Comparison of ENCODE assay signal across 12 mouse cellular contexts in the genomic region with DNA sequence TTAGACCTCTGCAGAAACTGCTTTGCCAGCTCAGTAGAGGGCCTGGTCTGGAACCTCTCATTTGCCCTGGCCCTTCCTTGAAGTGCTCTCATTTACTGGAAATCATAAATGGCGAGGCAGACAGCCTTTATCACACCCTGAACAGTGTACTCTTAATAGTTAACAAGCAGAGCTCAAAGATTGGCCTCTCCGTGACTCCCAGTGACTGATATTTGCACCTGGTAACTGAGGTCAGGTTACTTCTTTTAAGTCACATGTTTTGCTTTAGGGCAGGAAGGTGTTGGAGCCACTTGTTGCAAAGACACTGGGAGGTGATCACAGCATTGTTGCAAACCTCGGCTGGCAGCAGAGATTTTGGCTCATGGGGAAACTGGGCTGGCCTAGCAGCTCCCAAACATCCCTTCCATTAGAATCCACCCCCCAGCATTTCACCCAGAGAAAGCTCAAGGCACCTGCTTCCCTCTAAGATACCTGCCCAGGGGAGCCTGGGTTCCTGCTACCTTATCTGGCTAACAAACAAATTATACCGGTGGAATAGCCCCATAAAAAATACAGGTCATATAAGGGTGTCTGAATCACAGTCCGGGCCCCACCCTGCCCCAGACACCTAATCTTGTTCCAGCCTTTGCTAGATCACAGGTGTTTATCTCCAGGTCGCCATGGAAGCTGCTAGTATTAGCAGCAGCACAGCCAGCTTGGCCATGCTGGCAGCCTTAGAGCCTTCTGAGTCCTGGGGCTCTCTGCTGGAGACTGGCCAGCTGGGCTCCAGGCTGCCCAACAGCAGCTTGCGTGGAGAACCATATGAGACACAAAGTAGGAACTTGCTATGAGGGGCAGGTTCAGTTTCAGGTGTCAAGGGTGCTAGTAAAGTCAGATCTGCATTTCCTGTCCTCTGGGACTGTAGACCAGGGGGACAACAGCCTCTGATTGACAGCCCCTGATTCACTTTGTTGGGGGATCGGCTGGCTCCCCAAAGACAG. TPM values are rescaled to one million over a fixed set of nuclear protein-coding genes. Genes with fewer than 3 reads are reported as not detected.
DNase-seq lines count a peak whose midpoint lies in the region; ATAC-seq lines count a peak whose summit lies in the region.
"Had no signal": no experiment of that assay in that cellular context is flagged by ENCODE, and none has a peak within 500 bp of the region (broad histone marks: within the 10 kb centered on the region; RNA-seq: fewer than 3 reads in every experiment).

No protein-coding gene starts in this region.

- H3K36me3 ChIP-seq in limb, embryonic 11.5 days (ENCODE audit: control insufficient read depth, insufficient read depth, low read length), result no peaks in the 10 kb centered on the region
- H3K36me3 ChIP-seq in limb, embryonic 10.5 days, result no peaks in the 10 kb centered on the region
- H3K36me3 ChIP-seq: embryonic facial prominence, embryonic 13.5 days; neural tube, embryonic 13.5 days had no signal

- DNase-seq in cerebellum, postnatal 10 days, result peak; percentile 47 to 50
- DNase-seq in limb, embryonic 11.5 days (ENCODE audit: low spot score), result peak; percentile 32
- DNase-seq in limb, embryonic 10.5 days (ENCODE audit: low spot score), result no peak
- DNase-seq in ZHBTc4 (ENCODE audit: low read depth, low spot score), result peak; percentile 38
- DNase-seq in left cerebral cortex, postnatal 14 days (ENCODE audit: low spot score in 2 of 2), result no peak
- no peak for DNase-seq in urinary bladder, postnatal 14 days (ENCODE audit: low spot score)
- DNase-seq: cerebellum, adult 11 months had no signal

- no peaks in the 10 kb centered on the region for H3K27me3 ChIP-seq in limb, embryonic 11.5 days (ENCODE audit: control insufficient read depth, insufficient read depth, low read length)
- no peaks in the 10 kb centered on the region for H3K27me3 ChIP-seq in limb, embryonic 10.5 days (ENCODE audit: low read depth, poor library complexity, severe bottlenecking)
- H3K27me3 ChIP-seq: embryonic facial prominence, embryonic 13.5 days; neural tube, embryonic 13.5 days had no signal

- H3K4me1 ChIP-seq in limb, embryonic 11.5 days (ENCODE audit: control insufficient read depth, insufficient read depth, low read length), result peaks cover 13% of the 10 kb centered on the region
- H3K4me1 ChIP-seq in limb, embryonic 10.5 days, result peaks cover 19% of the 10 kb centered on the region
- H3K4me1 ChIP-seq: neural tube, embryonic 13.5 days had no signal

- H3K9me3 ChIP-seq in limb, embryonic 11.5 days (ENCODE audit: control insufficient read depth, low read length), result no peaks in the 10 kb centered on the region
- no peaks in the 10 kb centered on the region for H3K9me3 ChIP-seq in limb, embryonic 10.5 days (replicated peaks)
- H3K9me3 ChIP-seq: embryonic facial prominence, embryonic 13.5 days; neural tube, embryonic 13.5 days had no signal

- H3K27ac ChIP-seq in limb, embryonic 11.5 days (replicated peaks; ENCODE audit: low read depth, low read length), result no peak overlapping the region
- H3K27ac ChIP-seq in limb, embryonic 10.5 days, result no peak overlapping the region
- H3K27ac ChIP-seq: embryonic facial prominence, embryonic 13.5 days; hindbrain, embryonic 14.5 days; neural tube, embryonic 13.5 days had no signal

- H3K4me3 ChIP-seq in limb, embryonic 11.5 days (ENCODE audit: low read depth, low read length), result no peak overlapping the region
- H3K4me3 ChIP-seq in limb, embryonic 10.5 days, result no peak overlapping the region
- H3K4me3 ChIP-seq: embryonic facial prominence, embryonic 13.5 days; neural tube, embryonic 13.5 days had no signal

- no peak for ATAC-seq in cerebellum, adult (ENCODE audit: insufficient number of reproducible peaks, low FRiP score, low TSS enrichment)
- ATAC-seq in limb, embryonic 11.5 days (ENCODE audit: insufficient number of reproducible peaks, low FRiP score, low TSS enrichment, low read depth), result 0 out of 2 replicates have a peak, but pooled peaks have one; percentile 17
- ATAC-seq in megakaryocyte-erythroid progenitor cell, adult 5-6 weeks (replicated peaks; ENCODE audit: low FRiP score, low TSS enrichment, poor library complexity, severe bottlenecking), result peak; percentile 72

- intact Hi-C loops in left cerebral cortex, postnatal 14 days (cut with DNase I), result no loop called here

- H3K9ac ChIP-seq in limb, embryonic 11.5 days (ENCODE audit: low read length), result no peak overlapping the region
- H3K9ac ChIP-seq: embryonic facial prominence, embryonic 13.5 days; hindbrain, embryonic 14.5 days; neural tube, embryonic 13.5 days had no signal

- no peak overlapping the region for H3K4me2 ChIP-seq in limb, embryonic 11.5 days (ENCODE audit: low read depth, severe bottlenecking)
- H3K4me2 ChIP-seq: embryonic facial prominence, embryonic 13.5 days; hindbrain, embryonic 14.5 days; neural tube, embryonic 13.5 days had no signal

- WGBS in limb, embryonic 11.5 days, result 41% methylated on average over 8 of the region's 8 CpGs
- 48% methylated on average over 8 of the region's 8 CpGs for WGBS in limb, embryonic 10.5 days

RNA-seq across cellular contexts. Expression of a gene that starts 19.1 kb away (rescaled TPM):
- 0.47 TPM in 1 of 2 replicates, not detected in the other for polyA plus RNA-seq in limb, embryonic 11.5 days (2014; fragmentation: Nextera tagmentation; extraction: Ambion mirVana)
- 0.41 TPM in 1 of 2 replicates, not detected in the other for polyA plus RNA-seq in limb, embryonic 10.5 days (2016; fragmentation: Nextera tagmentation; extraction: Ambion mirVana)
- 5.5 and 12.6 TPM in 2 replicates for total RNA-seq in megakaryocyte-erythroid progenitor cell, adult 5-6 weeks (2014; fragmentation: Nextera tagmentation)
- 1.5 TPM in 1 of 2 replicates, not detected in the other for total RNA-seq in megakaryocyte-erythroid progenitor cell, adult 5-6 weeks (2017)
- 1 to 10 TPM; 2.0 to 3.1 TPM for total RNA-seq in left cerebral cortex, postnatal 14 days (2021)
- polyA plus RNA-seq: embryonic facial prominence, embryonic 13.5 days; hindbrain, embryonic 14.5 days had no signal

RNA-seq across cellular contexts. Expression of a gene that starts 51.5 kb away (rescaled TPM):
- 5.3 and 6.6 TPM in 2 replicates for polyA plus RNA-seq in limb, embryonic 11.5 days (2014; fragmentation: Nextera tagmentation; extraction: Ambion mirVana)
- polyA plus RNA-seq in limb, embryonic 10.5 days (2016; fragmentation: Nextera tagmentation; extraction: Ambion mirVana), result 4.8 and 4.9 TPM in 2 replicates
- total RNA-seq in megakaryocyte-erythroid progenitor cell, adult 5-6 weeks (2014; fragmentation: Nextera tagmentation), result 6.3 and 10.5 TPM in 2 replicates
- total RNA-seq in megakaryocyte-erythroid progenitor cell, adult 5-6 weeks (2017), result 7.0 and 11.2 TPM in 2 replicates
- total RNA-seq in left cerebral cortex, postnatal 14 days (2021), result 10 to 100 TPM in 1 of 2 experiments, 1 to 10 TPM in 1; 9.4 to 10.9 TPM

Comparison
In these comparisons a context has a peak if more than half of its experiments do, and no peak if none do; other contexts are left out.
1. DNase-seq: peak in cerebellum, postnatal 10 days (2 of 2), limb, embryonic 11.5 days (single experiment) and ZHBTc4 (single experiment); none in limb, embryonic 10.5 days (single experiment), left cerebral cortex, postnatal 14 days (0 of 2) and urinary bladder, postnatal 14 days (single experiment).